ENCODE assay signal across 9 mouse cellular contexts in genomic region chr2:152415287-152415686, GRCm38 (mm10). TPM values are rescaled to one million over a fixed set of nuclear protein-coding genes. Genes with fewer than 3 reads are reported as not detected.
DNase-seq lines count a peak whose midpoint lies in the region; ATAC-seq and TF ChIP-seq lines count a peak whose summit lies in the region.
"Had no signal": no experiment of that assay in that cellular context is flagged by ENCODE, and none has a peak within 500 bp of the region (broad histone marks: within the 10 kb centered on the region; RNA-seq: fewer than 3 reads in every experiment).

Gene 6820408C15Rik (plus strand): TSS chr2:152415587.

- H3K4me3 ChIP-seq in heart, embryonic 14.5 days (ENCODE audit: control insufficient read depth in 1 of 2, insufficient read depth in 1 of 2, low read depth in 1 of 2, low read length in 2 of 2), result peak within 1 kb of the TSS; percentile 82 to 94
- H3K4me3 ChIP-seq in G1E (ENCODE audit: low read depth, low read length), result peak within 1 kb of the TSS; percentile 78
- peak within 1 kb of the TSS; percentile 92 for H3K4me3 ChIP-seq in forebrain, embryonic 16.5 days (replicated peaks; ENCODE audit: low read length)
- H3K4me3 ChIP-seq in liver, embryonic 16.5 days (ENCODE audit: low read depth, low read length), result peak within 1 kb of the TSS; percentile 96

- WGBS in heart, embryonic 14.5 days, result 18% methylated on average over 4 of the region's 4 CpGs
- WGBS in forebrain, embryonic 16.5 days, result 29% methylated on average over 4 of the region's 4 CpGs
- 29% methylated on average over 4 of the region's 4 CpGs for WGBS in liver, embryonic 16.5 days (ENCODE audit: insufficient replicate concordance)

- TF ChIP-seq CTCF in G1E (IDR thresholded peaks at IDR 0.05; ENCODE audit: low read depth, low read length), result no peak

- H3K27ac ChIP-seq in heart, embryonic 14.5 days (replicated peaks in 1 of 2; ENCODE audit: control insufficient read depth in 1 of 2, insufficient read depth in 1 of 2, low read depth in 2 of 2, low read length in 2 of 2), result peak within 1 kb of the TSS; percentile 96 to 99
- H3K27ac ChIP-seq in forebrain, embryonic 16.5 days (ENCODE audit: low read length), result peak within 1 kb of the TSS; percentile 96
- peak within 1 kb of the TSS; percentile 89 for H3K27ac ChIP-seq in liver, embryonic 16.5 days (ENCODE audit: low read length)

- peaks cover 7% of the 10 kb centered on the region; the same call in 1 of the 2 replicates for H3K36me3 ChIP-seq in heart, embryonic 14.5 days (ENCODE audit: control insufficient read depth, insufficient read depth, low read length)
- peaks cover 20% of the 10 kb centered on the region for H3K36me3 ChIP-seq in G1E (replicated peaks)
- H3K36me3 ChIP-seq in forebrain, embryonic 16.5 days (ENCODE audit: control insufficient read depth, insufficient read depth), result no peaks in the 10 kb centered on the region
- no peaks in the 10 kb centered on the region for H3K36me3 ChIP-seq in liver, embryonic 16.5 days (ENCODE audit: control insufficient read depth, insufficient read depth)

- peaks cover 15 to 27% of the 10 kb centered on the region in 2 experiments for H3K4me1 ChIP-seq in heart, embryonic 14.5 days (ENCODE audit: control insufficient read depth in 2 of 2, insufficient read depth in 2 of 2, low read length in 2 of 2)
- peaks cover 21% of the 10 kb centered on the region for H3K4me1 ChIP-seq in G1E (ENCODE audit: insufficient read depth, low read depth, low read length)
- H3K4me1 ChIP-seq in forebrain, embryonic 16.5 days (replicated peaks; ENCODE audit: control insufficient read depth, insufficient read depth, low read length), result peaks cover 40% of the 10 kb centered on the region
- H3K4me1 ChIP-seq in liver, embryonic 16.5 days (ENCODE audit: control insufficient read depth, low read depth, low read length), result peaks cover 34% of the 10 kb centered on the region

- no peak for ATAC-seq in heart, embryonic 14.5 days (ENCODE audit: insufficient number of reproducible peaks, insufficient read depth, low FRiP score, low read depth)
- no peak for ATAC-seq in G1E (ENCODE audit: extremely low read depth, insufficient number of reproducible peaks, low FRiP score, poor library complexity, severe bottlenecking)
- no peak for ATAC-seq in forebrain, embryonic 16.5 days
- ATAC-seq in liver, embryonic 16.5 days (ENCODE audit: low read depth), result no peak

- DNase-seq in heart, adult 8-10 months (ENCODE audit: low spot score), result no peak
- DNase-seq in G1E (ENCODE audit: low spot score), result no peak
- DNase-seq in cerebellum, adult 11 months, result no peak
- no peak for DNase-seq in ovary, postnatal 10 days (ENCODE audit: low spot score)
- DNase-seq in layer of hippocampus, adult 18-20 months (ENCODE audit: low spot score in 2 of 2), result no peak

- peak within 1 kb of the TSS; percentile 100 for H3K9ac ChIP-seq in heart, embryonic 14.5 days (ENCODE audit: low read length)
- H3K9ac ChIP-seq in forebrain, embryonic 16.5 days (replicated peaks; ENCODE audit: low read depth, low read length), result peak within 1 kb of the TSS; percentile 94
- H3K9ac ChIP-seq in liver, embryonic 16.5 days (ENCODE audit: low read depth, low read length), result peak within 1 kb of the TSS; percentile 97

- peak within 1 kb of the TSS; percentile 93 for H3K4me2 ChIP-seq in heart, embryonic 14.5 days (ENCODE audit: low read length)
- peak within 1 kb of the TSS; percentile 90 for H3K4me2 ChIP-seq in forebrain, embryonic 16.5 days (ENCODE audit: low read length)
- peak within 1 kb of the TSS; percentile 90 for H3K4me2 ChIP-seq in liver, embryonic 16.5 days (ENCODE audit: low read depth, low read length)

- H3K27me3 ChIP-seq in heart, embryonic 14.5 days (ENCODE audit: control insufficient read depth, insufficient read depth, low read length), result no peaks in the 10 kb centered on the region
- H3K27me3 ChIP-seq in G1E (ENCODE audit: insufficient read depth, low read length), result no peaks in the 10 kb centered on the region
- no peaks in the 10 kb centered on the region for H3K27me3 ChIP-seq in forebrain, embryonic 16.5 days (replicated peaks; ENCODE audit: control insufficient read depth, insufficient read depth, low read length)
- H3K27me3 ChIP-seq in liver, embryonic 16.5 days (ENCODE audit: control insufficient read depth, insufficient read depth, low read depth, low read length), result no peaks in the 10 kb centered on the region

- peaks cover 8% of the 10 kb centered on the region; the same call in 1 of the 2 replicates for H3K9me3 ChIP-seq in heart, embryonic 14.5 days (ENCODE audit: control insufficient read depth, low read length)
- H3K9me3 ChIP-seq in G1E (replicated peaks), result peaks cover 43% of the 10 kb centered on the region
- peaks cover 3% of the 10 kb centered on the region; the same call in 1 of the 2 replicates for H3K9me3 ChIP-seq in forebrain, embryonic 16.5 days (ENCODE audit: control insufficient read depth, low read length)
- peaks cover 3% of the 10 kb centered on the region for H3K9me3 ChIP-seq in liver, embryonic 16.5 days (replicated peaks; ENCODE audit: control insufficient read depth, low read length)

RNA-seq across cellular contexts. Expression of gene 6820408C15Rik, which starts in this region (rescaled TPM):
- polyA plus RNA-seq in heart, embryonic 14.5 days (2014; fragmentation: Nextera tagmentation; extraction: Ambion mirVana), result 1.8 and 2.3 TPM in 2 replicates
- total RNA-seq in heart, adult 8-10 months (2022), result 1 to 10 TPM; 1.5 to 2.9 (median 2.3) TPM
- total RNA-seq in G1E (2014; fragmentation: Nextera tagmentation), result 2.1 and 3.8 TPM in 2 replicates
- 0.49 and 0.64 TPM in 2 replicates for total RNA-seq in G1E (2017)
- polyA plus RNA-seq in G1E (2012), result 0.17 and 0.18 TPM in 2 replicates
- 1.4 and 1.9 TPM in 2 replicates for polyA plus RNA-seq in forebrain, embryonic 16.5 days (2015; fragmentation: Nextera tagmentation; extraction: Ambion mirVana)
- 0.12 and 0.18 TPM in 2 replicates for polyA plus RNA-seq in liver, embryonic 16.5 days (2015; fragmentation: Nextera tagmentation; extraction: Ambion mirVana)
- total RNA-seq in layer of hippocampus, adult 18-20 months (2021), result 1 to 10 TPM; 1.7 to 2.3 TPM
- polyA plus RNA-seq: CD4-positive, CD25-positive, alpha-beta regulatory T cell, adult 4 months had no signal
